Comparison of ENCODE assay signal across 9 mouse cellular contexts in genomic region chr2:32079191-32079725, GRCm38 (mm10). TPM values are rescaled to one million over a fixed set of nuclear protein-coding genes. Genes with fewer than 3 reads are reported as not detected.
A peak's percentile ranks its signal among the peaks of the same experiment; 100 is the strongest.
DNase-seq lines count a peak whose midpoint lies in the region; ATAC-seq and TF ChIP-seq lines count a peak whose summit lies in the region.
"Had no signal": no experiment of that assay in that cellular context is flagged by ENCODE, and none has a peak within 500 bp of the region (broad histone marks: within the 10 kb centered on the region; RNA-seq: fewer than 3 reads in every experiment).

No protein-coding gene starts in this region.

- no peaks in the 10 kb centered on the region for H3K36me3 ChIP-seq in heart, embryonic 11.5 days (ENCODE audit: control insufficient read depth, insufficient read depth, low read length)
- no peaks in the 10 kb centered on the region for H3K36me3 ChIP-seq in stomach, embryonic 15.5 days
- H3K36me3 ChIP-seq in stomach, postnatal 0 days (ENCODE audit: control insufficient read depth, insufficient read depth, low read length): no peaks in the 10 kb centered on the region
- H3K36me3 ChIP-seq in limb, embryonic 13.5 days: no peaks in the 10 kb centered on the region
- no peaks in the 10 kb centered on the region for H3K36me3 ChIP-seq in forebrain, embryonic 12.5 days (replicated peaks)
- H3K36me3 ChIP-seq: embryonic facial prominence, embryonic 13.5 days had no signal

- DNase-seq in heart, adult 9 months (ENCODE audit: low spot score in 2 of 2): no peak
- no peak for DNase-seq in stomach, postnatal 0 days (ENCODE audit: low spot score)
- peak; percentile 37 to 47 for DNase-seq in thymus, postnatal 36 days
- DNase-seq in layer of hippocampus, postnatal 25 days (ENCODE audit: extremely low spot score in 1 of 2, low spot score in 1 of 2): no peak

- no peak for TF ChIP-seq EP300 in stomach, postnatal 0 days (optimal IDR thresholded peaks at IDR 0.05)

- peak overlapping the region; percentile 50 for H3K9ac ChIP-seq in heart, embryonic 11.5 days (ENCODE audit: low read depth, low read length)
- H3K9ac ChIP-seq in stomach, embryonic 15.5 days: no peak overlapping the region
- H3K9ac ChIP-seq in stomach, postnatal 0 days (ENCODE audit: low read length): no peak overlapping the region
- no peak overlapping the region; the same call in 1 of the 2 replicates for H3K9ac ChIP-seq in limb, embryonic 13.5 days
- H3K9ac ChIP-seq in forebrain, embryonic 12.5 days: no peak overlapping the region

- peak overlapping the region; percentile 92 for H3K27ac ChIP-seq in heart, embryonic 11.5 days (ENCODE audit: low read depth, low read length)
- H3K27ac ChIP-seq in stomach, embryonic 15.5 days: no peak overlapping the region
- H3K27ac ChIP-seq in stomach, postnatal 0 days (replicated peaks): no peak overlapping the region
- H3K27ac ChIP-seq in limb, embryonic 13.5 days: no peak overlapping the region
- no peak overlapping the region for H3K27ac ChIP-seq in forebrain, embryonic 12.5 days
- H3K27ac ChIP-seq: embryonic facial prominence, embryonic 13.5 days had no signal

- peak overlapping the region; percentile 100 for H3K4me2 ChIP-seq in heart, embryonic 11.5 days
- peak overlapping the region; percentile 5; the same call in 1 of the 2 replicates for H3K4me2 ChIP-seq in stomach, embryonic 15.5 days
- H3K4me2 ChIP-seq in stomach, postnatal 0 days (replicated peaks; ENCODE audit: low read depth): no peak overlapping the region
- H3K4me2 ChIP-seq in limb, embryonic 13.5 days (replicated peaks): peak overlapping the region; percentile 7; the same call in 1 of the 2 replicates
- no peak overlapping the region for H3K4me2 ChIP-seq in forebrain, embryonic 12.5 days
- H3K4me2 ChIP-seq: embryonic facial prominence, embryonic 13.5 days had no signal

- peak overlapping the region; percentile 87 for H3K4me3 ChIP-seq in heart, embryonic 11.5 days (ENCODE audit: low read depth, low read length)
- H3K4me3 ChIP-seq in stomach, embryonic 15.5 days (replicated peaks): no peak overlapping the region
- no peak overlapping the region for H3K4me3 ChIP-seq in stomach, postnatal 0 days (ENCODE audit: low read depth, low read length)
- H3K4me3 ChIP-seq in limb, embryonic 13.5 days: no peak overlapping the region
- H3K4me3 ChIP-seq in forebrain, embryonic 12.5 days (replicated peaks): no peak overlapping the region
- H3K4me3 ChIP-seq: embryonic facial prominence, embryonic 13.5 days had no signal

- H3K27me3 ChIP-seq in heart, embryonic 11.5 days (ENCODE audit: control insufficient read depth, insufficient read depth, low read length): no peaks in the 10 kb centered on the region
- H3K27me3 ChIP-seq in stomach, embryonic 15.5 days (replicated peaks): peaks cover 28% of the 10 kb centered on the region
- peaks cover 8% of the 10 kb centered on the region; the same call in 1 of the 2 replicates for H3K27me3 ChIP-seq in stomach, postnatal 0 days (ENCODE audit: control insufficient read depth, insufficient read depth, low read length)
- peaks cover 32% of the 10 kb centered on the region for H3K27me3 ChIP-seq in limb, embryonic 13.5 days
- H3K27me3 ChIP-seq in forebrain, embryonic 12.5 days: peaks cover 38% of the 10 kb centered on the region

- H3K9me3 ChIP-seq in heart, embryonic 11.5 days (replicated peaks; ENCODE audit: control insufficient read depth, low read length): no peaks in the 10 kb centered on the region
- H3K9me3 ChIP-seq in stomach, embryonic 15.5 days: no peaks in the 10 kb centered on the region
- no peaks in the 10 kb centered on the region for H3K9me3 ChIP-seq in stomach, postnatal 0 days (ENCODE audit: control insufficient read depth, low read length)
- no peaks in the 10 kb centered on the region for H3K9me3 ChIP-seq in limb, embryonic 13.5 days
- no peaks in the 10 kb centered on the region for H3K9me3 ChIP-seq in forebrain, embryonic 12.5 days
- H3K9me3 ChIP-seq: embryonic facial prominence, embryonic 13.5 days had no signal

- TF ChIP-seq CTCF in stomach, postnatal 0 days (IDR thresholded peaks at IDR 0.05; ENCODE audit: low read depth): no peak

- H3K4me1 ChIP-seq in heart, embryonic 11.5 days (ENCODE audit: control insufficient read depth, insufficient read depth, low read length): peaks cover 42% of the 10 kb centered on the region
- peaks cover 14% of the 10 kb centered on the region for H3K4me1 ChIP-seq in stomach, embryonic 15.5 days
- H3K4me1 ChIP-seq in stomach, postnatal 0 days (replicated peaks; ENCODE audit: control insufficient read depth, insufficient read depth): peaks cover 2% of the 10 kb centered on the region; the same call in 1 of the 2 replicates
- peaks cover 20% of the 10 kb centered on the region for H3K4me1 ChIP-seq in limb, embryonic 13.5 days
- peaks cover 14% of the 10 kb centered on the region for H3K4me1 ChIP-seq in forebrain, embryonic 12.5 days

- ATAC-seq in heart, embryonic 11.5 days (replicated peaks; ENCODE audit: insufficient number of reproducible peaks, low FRiP score, low TSS enrichment): 0 out of 2 replicates have a peak, but pooled peaks have one; percentile 6
- no peak for ATAC-seq in stomach, embryonic 15.5 days (ENCODE audit: insufficient read depth, low FRiP score, low read depth)
- no peak for ATAC-seq in stomach, postnatal 0 days (ENCODE audit: low FRiP score, low TSS enrichment)
- no peak for ATAC-seq in limb, embryonic 13.5 days (ENCODE audit: low FRiP score, low read depth)
- ATAC-seq in forebrain, embryonic 12.5 days (ENCODE audit: low FRiP score): no peak

- WGBS in heart, embryonic 11.5 days (ENCODE audit: insufficient replicate concordance): 63% methylated on average over 14 of the region's 14 CpGs
- WGBS in stomach, embryonic 15.5 days: 89% methylated on average over 14 of the region's 14 CpGs
- WGBS in stomach, postnatal 0 days: 89% methylated on average over 14 of the region's 14 CpGs
- WGBS in limb, embryonic 13.5 days: 88% methylated on average over 14 of the region's 14 CpGs
- WGBS in forebrain, embryonic 12.5 days: 91% methylated on average over 14 of the region's 14 CpGs

RNA-seq across cellular contexts. Expression of gene Fam78a, which starts 5.4 kb away (rescaled TPM):
- polyA plus RNA-seq in heart, embryonic 11.5 days (2014; fragmentation: Nextera tagmentation; extraction: Ambion mirVana): 43.1 and 43.7 TPM in 2 replicates
- polyA plus RNA-seq in stomach, embryonic 15.5 days (2015; fragmentation: Nextera tagmentation; extraction: Ambion mirVana): 1.7 and 2.2 TPM in 2 replicates
- 0.46 and 0.67 TPM in 2 replicates for polyA plus RNA-seq in stomach, postnatal 0 days (2015; fragmentation: Nextera tagmentation; extraction: Ambion mirVana)
- polyA plus RNA-seq in limb, embryonic 13.5 days (2015; fragmentation: Nextera tagmentation; extraction: Ambion mirVana): 4.5 and 5.4 TPM in 2 replicates
- total RNA-seq in layer of hippocampus, postnatal 25 days (2021): 1 to 10 TPM; 3.2 to 6.3 TPM
- polyA plus RNA-seq in forebrain, embryonic 12.5 days (2016; fragmentation: Nextera tagmentation; extraction: Ambion mirVana): 0.67 and 0.88 TPM in 2 replicates

RNA-seq across cellular contexts. Expression of gene Plpp7, which starts 16.1 kb away (rescaled TPM):
- polyA plus RNA-seq in heart, embryonic 11.5 days (2014; fragmentation: Nextera tagmentation; extraction: Ambion mirVana): 10.0 and 11.7 TPM in 2 replicates
- polyA plus RNA-seq in stomach, embryonic 15.5 days (2015; fragmentation: Nextera tagmentation; extraction: Ambion mirVana): 4.4 and 4.8 TPM in 2 replicates
- 2.6 and 2.8 TPM in 2 replicates for polyA plus RNA-seq in stomach, postnatal 0 days (2015; fragmentation: Nextera tagmentation; extraction: Ambion mirVana)
- polyA plus RNA-seq in limb, embryonic 13.5 days (2015; fragmentation: Nextera tagmentation; extraction: Ambion mirVana): 7.3 and 8.3 TPM in 2 replicates
- 10 to 100 TPM; 23.7 to 24.4 TPM for total RNA-seq in layer of hippocampus, postnatal 25 days (2021)
- 7.0 and 7.2 TPM in 2 replicates for polyA plus RNA-seq in forebrain, embryonic 12.5 days (2016; fragmentation: Nextera tagmentation; extraction: Ambion mirVana)

Comparison
In these comparisons a context has a peak if more than half of its experiments do, and no peak if none do; other contexts are left out.
1. H3K4me2 ChIP-seq: peak in heart, embryonic 11.5 days (single experiment), stomach, embryonic 15.5 days (single experiment) and limb, embryonic 13.5 days (single experiment); none in stomach, postnatal 0 days (single experiment) and forebrain, embryonic 12.5 days (single experiment).
2. DNase-seq: peak in thymus, postnatal 36 days (2 of 2); none in heart, adult 9 months (0 of 2), stomach, postnatal 0 days (single experiment) and layer of hippocampus, postnatal 25 days (0 of 2).